Mouse (Mus musculus) megakaryocyte progenitor cell, adult 5-6 weeks (primary cell): ENCODE data around the gene Fkbp5. TPM values are rescaled to one million over a fixed set of nuclear protein-coding genes. Genes with fewer than 3 reads are reported as not detected.

Experiments used
- ATAC-seq: replicated peaks from 2 replicates; pipeline ENCODE4 v1.8.0; 2016; ENCODE audit warnings: mild to moderate bottlenecking, moderate TSS enrichment, inconsistent platforms; ENCODE audit not compliant: poor library complexity
- total RNA-seq, 2 experiments: library from RNA; stranded (forward) in 1 of 2; stranded (reverse) in 1 of 2; fragments of 157-497, 149-512 nt in 1 of 2; fragments of 200-1000 nt in 1 of 2; gene quantifications; 2 replicates each; pipeline versions ENCODE4 v1.2.3 to v1.2.4; 2015 to 2017

The Fkbp5 gene
- total RNA-seq, 2 experiments from 2014 or later: 25.8 to 58.9 TPM

DNA sequence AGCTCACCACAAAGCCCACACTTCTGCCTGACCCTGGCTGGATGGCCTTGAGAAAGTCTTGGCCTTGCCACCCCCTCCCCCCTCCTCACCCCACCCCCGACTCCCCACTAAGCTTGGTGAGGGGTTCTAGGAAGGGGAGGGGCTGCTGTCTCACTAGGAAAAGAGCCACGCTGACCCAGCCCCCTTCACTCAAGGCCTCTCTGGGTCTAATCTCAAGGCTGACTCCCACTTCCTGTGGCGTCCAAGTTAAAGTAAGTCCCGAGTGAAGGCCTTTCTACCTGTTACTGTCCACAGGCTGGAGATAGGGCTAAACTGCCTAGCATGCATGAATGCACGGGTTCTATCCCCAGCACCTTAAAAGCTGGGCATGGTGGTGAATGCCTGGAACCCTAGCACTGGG lies 9.8 kb downstream of the Fkbp5 start:
- no peak for ATAC-seq

- ATAC-seq: no peak
These were observed 10.4 kb downstream of the Fkbp5 start for GRCm38 (mm10) chr17:28506895-28507294.

- ATAC-seq: no peak
These were observed 11.7 kb downstream of the Fkbp5 start for GRCm38 (mm10) chr17:28505591-28505990.

- ATAC-seq: no peak
These were observed 13.1 kb downstream of the Fkbp5 start for GRCm38 (mm10) chr17:28504182-28504581.

- 0 out of 2 replicates have a peak, but pooled peaks have one; percentile 34 for ATAC-seq
These were observed 15.0 kb downstream of the Fkbp5 start for GRCm38 (mm10) chr17:28502196-28502821.

DNA sequence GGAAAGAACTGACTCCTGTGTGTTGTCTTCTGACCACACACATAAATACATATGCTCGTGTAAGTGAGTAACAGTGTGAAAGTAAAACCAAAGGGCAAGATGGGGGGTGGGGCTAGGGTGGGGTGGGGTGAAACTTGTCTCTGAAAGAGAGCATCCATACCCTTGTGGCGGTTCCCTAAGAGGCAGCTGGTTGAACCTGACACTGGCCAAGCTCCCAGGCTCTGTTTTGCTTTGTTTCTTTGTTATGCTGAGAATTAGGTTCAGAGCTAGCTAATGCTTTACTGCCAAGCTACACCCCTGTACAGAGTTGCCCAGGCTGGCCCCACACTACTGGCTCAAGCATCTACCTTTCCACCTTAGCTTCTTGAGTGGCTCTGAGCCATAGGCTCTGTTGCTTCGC lies 16.9 kb downstream of the Fkbp5 start:
- no peak for ATAC-seq

DNA sequence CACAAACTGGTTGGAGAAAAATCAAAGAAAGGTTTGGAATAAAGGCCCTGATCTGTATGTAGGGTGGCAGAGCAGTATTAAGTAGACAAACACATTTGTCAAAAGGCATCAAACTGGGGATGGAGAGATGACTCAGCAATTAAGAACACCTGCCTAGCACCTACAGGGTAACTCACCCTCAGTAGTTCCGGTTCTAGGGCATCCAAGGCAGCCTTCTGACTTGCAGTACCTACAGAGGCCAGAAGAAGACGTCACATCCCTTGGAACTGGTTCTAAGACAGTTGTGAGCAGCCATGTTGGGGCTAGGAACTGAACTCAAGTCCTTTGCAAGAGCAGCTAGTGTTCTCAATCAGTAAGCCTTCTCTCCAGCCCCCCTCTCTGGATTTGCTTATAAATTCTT lies 18.1 kb downstream of the Fkbp5 start:
- no peak for ATAC-seq

GRCm38 (mm10) chr17:28495832-28496231 lies 21.5 kb downstream of the Fkbp5 start:
- peak; percentile 64 for ATAC-seq

DNA sequence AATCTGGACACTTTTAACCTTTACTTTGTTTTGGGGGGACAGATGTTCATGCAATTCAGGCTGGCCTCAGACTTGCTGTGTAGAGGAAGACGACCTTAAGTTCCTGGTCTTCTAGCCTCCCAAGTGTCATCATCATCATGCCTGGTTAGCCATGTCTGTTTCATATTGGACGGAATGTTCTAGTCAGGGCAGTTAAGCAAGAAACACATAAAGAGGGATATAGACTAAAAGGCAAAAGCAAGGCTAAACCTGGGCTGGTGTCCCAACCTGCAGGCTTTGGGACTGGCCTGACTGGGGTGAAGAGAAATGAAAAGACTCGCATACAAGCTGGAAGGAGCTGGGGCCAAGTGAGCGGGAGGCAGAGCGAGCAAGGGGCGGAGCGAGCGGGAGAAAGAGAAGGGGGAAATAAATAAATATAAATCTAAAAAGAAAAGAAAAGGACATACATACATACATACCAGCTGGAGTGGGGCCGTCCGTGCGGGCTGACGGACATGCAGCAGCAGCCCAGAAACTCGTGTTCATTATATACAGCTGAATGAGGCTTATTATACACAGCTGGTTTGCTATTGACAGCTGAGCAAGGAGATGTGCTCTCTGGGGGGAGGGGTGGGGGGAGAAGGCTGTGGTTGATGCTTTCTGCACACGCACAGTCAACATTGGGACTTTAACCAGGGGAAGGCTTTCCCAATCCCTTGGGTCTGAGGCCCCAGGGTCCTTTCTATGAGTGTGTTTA lies 26.1 kb downstream of the Fkbp5 start:
- ATAC-seq: no peak

GRCm38 (mm10) chr17:28488258-28489013 lies 28.9 kb downstream of the Fkbp5 start:
- no peak for ATAC-seq

DNA sequence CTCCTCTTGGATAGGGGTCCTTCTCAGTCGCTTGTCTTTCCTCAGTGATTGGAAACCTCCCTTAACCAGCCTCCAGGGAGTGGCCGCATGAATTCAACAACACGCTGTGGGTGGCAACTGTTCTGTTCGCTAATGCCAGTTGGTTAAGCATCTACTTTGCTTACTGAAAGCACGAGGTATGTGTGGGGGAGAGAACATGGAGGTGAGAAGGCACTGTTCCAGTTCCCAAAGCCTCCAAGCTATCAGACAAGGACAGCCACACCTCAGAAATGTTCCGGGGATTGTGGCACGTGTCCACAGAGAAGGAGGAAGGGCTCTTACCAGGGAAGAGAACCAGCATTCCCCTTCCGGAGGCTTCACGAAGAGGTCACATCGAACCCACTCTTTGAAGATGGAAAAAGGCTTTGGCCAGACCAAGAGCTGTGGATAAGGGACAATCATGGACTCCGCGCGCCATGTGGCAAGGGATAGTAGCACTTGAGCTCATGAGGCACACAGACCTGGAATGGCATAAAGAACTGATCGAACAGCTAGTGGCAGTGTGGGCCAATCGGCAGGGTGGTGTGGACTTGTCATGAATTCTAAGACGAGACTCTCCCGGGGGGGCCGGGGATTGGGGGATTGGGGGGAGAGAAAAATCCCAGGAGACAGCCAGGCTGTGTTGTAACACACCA lies 29.6 kb downstream of the Fkbp5 start:
- no peak for ATAC-seq

GRCm38 (mm10) chr17:28486720-28487119 lies 30.6 kb downstream of the Fkbp5 start:
- no peak for ATAC-seq

GRCm38 (mm10) chr17:28485977-28486400 lies 31.3 kb downstream of the Fkbp5 start:
- ATAC-seq: peak; percentile 98

GRCm38 (mm10) chr17:28485446-28485948 lies 31.8 kb downstream of the Fkbp5 start:
- peak; percentile 15; the same call in 1 of the 2 replicates for ATAC-seq

GRCm38 (mm10) chr17:28484704-28485445 lies 32.5 kb downstream of the Fkbp5 start:
- ATAC-seq: peak; percentile 30

DNA sequence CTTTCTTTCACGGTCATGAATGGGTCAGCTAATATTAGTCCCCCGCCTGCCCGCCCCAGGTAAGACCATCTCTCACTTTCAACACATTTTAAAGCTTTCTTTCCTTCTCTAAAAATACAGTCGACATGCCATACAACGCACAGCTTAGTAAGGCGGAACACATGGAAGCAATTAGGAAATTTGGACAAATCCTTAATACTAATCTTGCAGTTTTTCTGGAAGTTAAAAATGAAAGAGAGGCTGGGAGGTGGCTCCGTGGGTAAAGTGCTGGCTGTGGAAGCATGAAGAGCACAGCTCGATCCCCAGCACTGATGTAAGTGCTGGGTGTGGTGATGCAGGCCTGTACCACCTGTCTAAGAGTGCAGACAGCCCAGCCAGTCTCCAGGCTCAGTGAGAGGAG lies 39.9 kb downstream of the Fkbp5 start:
- ATAC-seq: no peak

GRCm38 (mm10) chr17:28476441-28476840 lies 40.9 kb downstream of the Fkbp5 start:
- no peak for ATAC-seq

DNA sequence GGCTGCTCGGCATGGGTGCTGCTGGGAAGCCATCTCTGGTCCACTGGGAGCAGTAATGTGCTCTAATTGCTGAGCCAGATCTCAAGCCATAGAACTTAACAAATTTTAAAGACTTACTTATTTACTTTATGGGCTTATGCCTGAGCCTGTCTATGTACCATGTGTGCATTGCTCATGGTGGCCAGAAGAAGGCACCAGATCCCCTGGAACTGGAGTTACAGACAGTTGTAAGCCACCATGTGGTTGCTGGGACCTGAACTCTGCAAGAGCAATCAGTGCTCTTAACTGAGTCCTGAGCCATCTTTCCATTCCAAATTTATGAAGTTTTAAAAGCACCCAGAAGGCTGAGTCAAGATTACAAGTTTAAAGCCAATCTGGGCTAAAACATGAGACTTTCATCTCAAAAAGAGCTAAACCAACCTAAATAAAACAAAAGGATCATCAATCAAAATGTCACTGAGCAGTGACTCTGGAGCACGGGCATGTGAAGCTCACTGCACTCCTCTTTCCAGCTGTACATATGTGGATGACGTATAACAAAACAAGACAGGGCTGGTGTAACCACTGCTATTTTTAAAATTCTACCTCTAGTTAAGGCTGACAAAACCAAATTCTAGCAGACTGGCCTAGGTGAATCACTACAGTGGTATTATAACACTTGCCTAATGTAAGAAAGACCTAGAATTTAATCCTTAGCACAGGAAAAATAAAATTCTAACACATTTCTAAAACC lies 41.6 kb downstream of the Fkbp5 start:
- no peak for ATAC-seq

- no peak for ATAC-seq
These were observed 44.6 kb downstream of the Fkbp5 start for GRCm38 (mm10) chr17:28472696-28473095.

DNA sequence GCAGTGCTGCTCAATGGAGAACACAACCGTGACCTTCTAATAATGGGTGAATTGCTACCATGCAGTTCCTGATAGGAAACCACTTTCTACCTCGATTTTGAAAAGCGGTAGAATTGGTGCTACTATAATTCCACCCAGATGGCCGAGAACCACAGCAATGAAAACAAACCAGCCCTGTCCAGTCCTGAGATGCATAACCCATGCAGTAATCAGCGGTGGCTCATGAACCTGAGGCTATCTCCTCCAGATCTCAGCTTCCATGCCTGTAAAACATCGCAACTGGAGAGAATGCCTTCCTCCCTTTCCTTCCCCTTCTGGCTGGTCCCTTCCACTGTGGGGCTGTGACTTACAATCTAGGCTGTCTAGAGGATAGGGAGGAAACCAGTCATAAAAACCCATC lies 46.5 kb downstream of the Fkbp5 start:
- ATAC-seq: no peak
